Mouse (Mus musculus) embryo, embryonic 11 days (tissue): Measurements from ENCODE around the gene Hba-x.
A peak's percentile ranks its signal among the peaks of the same experiment; 100 is the strongest.

Experiments used
- DNase-seq: peaks from one replicate; pipeline ENCODE4 v3.0.0-alpha.2; 2015

Gene Hba-x

GRCm38 (mm10) chr11:32276347-32276746, at the start of gene Hba-x:
TSS of gene Hba-x (plus strand) at chr11:32276400.
- no peak for DNase-seq

- no peak for DNase-seq
Measured at GRCm38 (mm10) chr11:32227041-32227440, 49.2 kb upstream of the Hba-x start.

- no peak for DNase-seq
Measured at GRCm38 (mm10) chr11:32227555-32227954, 48.6 kb upstream of the Hba-x start.

- DNase-seq: no peak
Measured at GRCm38 (mm10) chr11:32228292-32228845, 47.8 kb upstream of the Hba-x start.

- DNase-seq: no peak
Measured at GRCm38 (mm10) chr11:32230220-32230619, 46.0 kb upstream of the Hba-x start.

GRCm38 (mm10) chr11:32231125-32231524, 45.1 kb upstream of the Hba-x start:
- no peak for DNase-seq

- no peak for DNase-seq
Measured at GRCm38 (mm10) chr11:32232848-32233247, 43.4 kb upstream of the Hba-x start.

- DNase-seq: no peak
Measured at GRCm38 (mm10) chr11:32233895-32234294, 42.3 kb upstream of the Hba-x start.

- DNase-seq: no peak
Measured at GRCm38 (mm10) chr11:32234816-32235485, 41.2 kb upstream of the Hba-x start.

- no peak for DNase-seq
Measured at GRCm38 (mm10) chr11:32235646-32236045, 40.6 kb upstream of the Hba-x start.

GRCm38 (mm10) chr11:32236132-32236531, 40.1 kb upstream of the Hba-x start:
- no peak for DNase-seq

- peak; percentile 75 for DNase-seq
Measured at GRCm38 (mm10) chr11:32236712-32237410, 39.3 kb upstream of the Hba-x start.

- DNase-seq: no peak
Measured at GRCm38 (mm10) chr11:32237411-32237795, 38.8 kb upstream of the Hba-x start.

GRCm38 (mm10) chr11:32238093-32238860, 37.9 kb upstream of the Hba-x start:
- peak; percentile 75 for DNase-seq

- no peak for DNase-seq
Measured at GRCm38 (mm10) chr11:32241391-32241790, 34.8 kb upstream of the Hba-x start.

GRCm38 (mm10) chr11:32242209-32242608, 34.0 kb upstream of the Hba-x start:
- DNase-seq: no peak

- no peak for DNase-seq
Measured at GRCm38 (mm10) chr11:32243205-32243955, 32.8 kb upstream of the Hba-x start.

- no peak for DNase-seq
Measured at GRCm38 (mm10) chr11:32244064-32244463, 32.1 kb upstream of the Hba-x start.

- DNase-seq: no peak
Measured at GRCm38 (mm10) chr11:32244617-32245016, 31.6 kb upstream of the Hba-x start.

GRCm38 (mm10) chr11:32245614-32246013, 30.6 kb upstream of the Hba-x start:
- no peak for DNase-seq

- no peak for DNase-seq
Measured at GRCm38 (mm10) chr11:32247068-32247467, 29.1 kb upstream of the Hba-x start.

GRCm38 (mm10) chr11:32248350-32248749, 27.9 kb upstream of the Hba-x start:
- no peak for DNase-seq
